Mouse (Mus musculus) small intestine, adult 2 months (tissue): ENCODE results near the gene Polr3gl. TPM values are rescaled to one million over a fixed set of nuclear protein-coding genes. Genes with fewer than 3 reads are reported as not detected.

ENCODE experiments used
- H3K27ac ChIP-seq: fragments of 200-500 bp; 2 replicates; pipeline ENCODE4 v1.5.1; 2012; ENCODE audit warnings: low read depth, low read length, control low read depth, inconsistent platforms; ENCODE audit not compliant: insufficient read depth
- H3K27me3 ChIP-seq: fragments of 200-500 bp; 2 replicates; pipeline ENCODE4 v1.6.1; 2012; ENCODE audit warnings: mild to moderate bottlenecking, moderate library complexity, low read length, inconsistent platforms; ENCODE audit not compliant: control insufficient read depth, insufficient read depth
- H3K36me3 ChIP-seq: fragments of 200-500 bp; 2 replicates; pipeline ENCODE4 v1.6.1; 2012; ENCODE audit warnings: mild to moderate bottlenecking, low read length, control low read depth, inconsistent platforms; ENCODE audit not compliant: control insufficient read depth, insufficient read depth
- H3K4me1 ChIP-seq: fragments of 200-500 bp; 2 replicates; pipeline ENCODE4 v1.6.1; 2012; ENCODE audit warnings: low read length, inconsistent platforms, mixed read lengths; ENCODE audit not compliant: control insufficient read depth, insufficient read depth, insufficient read length
- H3K4me3 ChIP-seq: fragments of 200-500 bp; 2 replicates; pipeline ENCODE4 v1.5.1; 2012; ENCODE audit warnings: low read depth, mild to moderate bottlenecking, control low read depth, inconsistent platforms, low read length, moderate library complexity
- CTCF ChIP-seq: fragments of 200-500 bp; IDR thresholded peaks from 2 replicates; pipeline ENCODE4 v1.5.1; 2012; ENCODE audit warnings: low read depth, mild to moderate bottlenecking, control low read depth, inconsistent platforms, low read length, moderate library complexity, mixed read lengths; ENCODE audit not compliant: insufficient replicate concordance, insufficient read length; ENCODE audit errors: extremely low read depth
- POLR2A ChIP-seq: fragments of 200-500 bp; IDR thresholded peaks from 2 replicates; pipeline ENCODE4 v1.6.1; 2012; ENCODE audit warnings: low read depth, mild to moderate bottlenecking, control low read depth, inconsistent platforms, low read length, moderate library complexity
- WGBS: fragments of 180-500 bp; shearing (Covaris S2); methylation state at CpG from one replicate; pipeline ENCODE4 v1.1.7; 2018; 5-methylcytosine and 5-hydroxymethylcytosine counted together
- polyA plus RNA-seq: library from polyadenylated mRNA; depleted of rRNA; stranded (reverse); fragments of >200 nt; gene quantifications from 2 replicates; pipeline ENCODE4 v1.2.3, GENCODE M21; 2012

Gene Polr3gl
- polyA plus RNA-seq, 1 experiment, result 7.9 TPM

GRCm38 (mm10) chr3:96546880-96547279 lies 47.1 kb downstream of the Polr3gl start:
- H3K27me3 ChIP-seq, result no peaks in the 10 kb centered on the region
- 39% methylated on average over 4 of the region's 4 CpGs for WGBS
- H3K4me1 ChIP-seq, result peaks cover 4% of the 10 kb centered on the region; the same call in 1 of the 2 replicates
- no peak overlapping the region for H3K27ac ChIP-seq
- H3K4me3 ChIP-seq, result no peak overlapping the region
- TF ChIP-seq CTCF, result no peak
- TF ChIP-seq POLR2A, result no peak
- H3K36me3 ChIP-seq, result no peaks in the 10 kb centered on the region

- Histone ChIP-seq H3K36me3 (no peaks in the 10 kb centered on the region), H3K27me3 (no peaks in the 10 kb centered on the region), H3K4me1 (no peaks in the 10 kb centered on the region; the same call in 1 of the 2 replicates), H3K27ac (no peak overlapping the region), H3K4me3 (no peak overlapping the region)
- WGBS, result 14% methylated on average over 1 of the region's 1 CpGs
- TF ChIP-seq POLR2A, result no peak
- TF ChIP-seq CTCF, result no peak
Observed at GRCm38 (mm10) chr3:96545565-96545964, 48.4 kb downstream of the Polr3gl start.

GRCm38 (mm10) chr3:96543345-96543744 lies 50.6 kb downstream of the Polr3gl start:
- Histone ChIP-seq H3K27me3 (no peaks in the 10 kb centered on the region), H3K4me1 (no peaks in the 10 kb centered on the region; the same call in 1 of the 2 replicates), H3K4me3 (no peak overlapping the region), H3K27ac (no peak overlapping the region), H3K36me3 (no peaks in the 10 kb centered on the region)
- no peak for TF ChIP-seq CTCF
- TF ChIP-seq POLR2A, result no peak
- whole genome bisulfite sequencing, result 78% methylated on average over 11 of the region's 11 CpGs

- Histone ChIP-seq H3K27me3 (no peaks in the 10 kb centered on the region), H3K4me3 (no peak overlapping the region), H3K27ac (no peak overlapping the region), H3K36me3 (no peaks in the 10 kb centered on the region), H3K4me1 (no peaks in the 10 kb centered on the region; the same call in 1 of the 2 replicates)
- 78% methylated on average over 8 of the region's 8 CpGs for WGBS
- no peak for TF ChIP-seq POLR2A
- TF ChIP-seq CTCF, result no peak
Observed at GRCm38 (mm10) chr3:96542554-96542953, 51.4 kb downstream of the Polr3gl start.

- Histone ChIP-seq H3K4me1 (no peaks in the 10 kb centered on the region), H3K36me3 (no peaks in the 10 kb centered on the region), H3K27ac (no peak overlapping the region), H3K27me3 (no peaks in the 10 kb centered on the region; the same call in 1 of the 2 replicates), H3K4me3 (no peak overlapping the region)
- TF ChIP-seq POLR2A (no peak), CTCF (no peak)
- WGBS, result 29% methylated on average over 14 of the region's 14 CpGs
Observed at GRCm38 (mm10) chr3:96541328-96542078, 52.5 kb downstream of the Polr3gl start.

GRCm38 (mm10) chr3:96540740-96541139 lies 53.2 kb downstream of the Polr3gl start:
- Histone ChIP-seq H3K4me1 (no peaks in the 10 kb centered on the region), H3K27me3 (no peaks in the 10 kb centered on the region; the same call in 1 of the 2 replicates), H3K4me3 (no peak overlapping the region), H3K36me3 (no peaks in the 10 kb centered on the region), H3K27ac (no peak overlapping the region)
- TF ChIP-seq CTCF (no peak), POLR2A (no peak)
- 66% methylated on average over 6 of the region's 6 CpGs for WGBS

GRCm38 (mm10) chr3:96539316-96539715 lies 54.7 kb downstream of the Polr3gl start:
- no peak overlapping the region for H3K4me3 ChIP-seq
- no peaks in the 10 kb centered on the region for H3K4me1 ChIP-seq
- H3K27ac ChIP-seq, result no peak overlapping the region
- H3K27me3 ChIP-seq, result no peaks in the 10 kb centered on the region; the same call in 1 of the 2 replicates
- no peaks in the 10 kb centered on the region for H3K36me3 ChIP-seq
- no peak for TF ChIP-seq POLR2A
- TF ChIP-seq CTCF, result no peak
- WGBS, result 67% methylated on average over 2 of the region's 2 CpGs
